Mouse (Mus musculus) A20 (cell line): ENCODE measurements at regions not wholly inside any gene's neighbourhood (a gene's known extent, or its start where the extent isn't known, plus 50 kb on each side); places are given as distances from the start of the nearest gene placed in this dataset.

Experiments
- DNase-seq: peaks from one replicate; pipeline ENCODE4 v3.0.0-alpha.2; 2011; ENCODE audit warnings: low read depth, low spot score

- DNase-seq: no peak
Observed at GRCm38 (mm10) chr9:85127107-85127506, 185.5 kb upstream of the Gm11114 start.

GRCm38 (mm10) chr9:85134900-85135299, 177.7 kb upstream of the Gm11114 start:
- no peak for DNase-seq

- DNase-seq: no peak
Observed at GRCm38 (mm10) chr9:85136715-85137582, 175.6 kb upstream of the Gm11114 start.

GRCm38 (mm10) chr9:85139891-85140290, 172.7 kb upstream of the Gm11114 start:
- DNase-seq: no peak

GRCm38 (mm10) chr9:85144363-85144762, 168.2 kb upstream of the Gm11114 start:
- DNase-seq: peak; percentile 49

- no peak for DNase-seq
Observed at GRCm38 (mm10) chr9:85165632-85166031, 146.9 kb upstream of the Gm11114 start.

GRCm38 (mm10) chr9:85167243-85167642, 145.3 kb upstream of the Gm11114 start:
- DNase-seq: no peak

- DNase-seq: no peak
Observed at GRCm38 (mm10) chr9:85174431-85174830, 138.1 kb upstream of the Gm11114 start.

- DNase-seq: peak; percentile 7
Observed at GRCm38 (mm10) chr9:85201202-85201601, 111.4 kb upstream of the Gm11114 start.

- DNase-seq: no peak
Observed at GRCm38 (mm10) chr9:85224870-85225269, 87.7 kb upstream of the Gm11114 start.
